Mouse (Mus musculus): Measurements from ENCODE around the gene Jmjd1c. TPM values are rescaled to one million over a fixed set of nuclear protein-coding genes. Genes with fewer than 3 reads are reported as not detected.

The Jmjd1c gene
- total RNA-seq, 2 experiments from 2014 or later, result 47.1 to 64.6 TPM

DNA sequence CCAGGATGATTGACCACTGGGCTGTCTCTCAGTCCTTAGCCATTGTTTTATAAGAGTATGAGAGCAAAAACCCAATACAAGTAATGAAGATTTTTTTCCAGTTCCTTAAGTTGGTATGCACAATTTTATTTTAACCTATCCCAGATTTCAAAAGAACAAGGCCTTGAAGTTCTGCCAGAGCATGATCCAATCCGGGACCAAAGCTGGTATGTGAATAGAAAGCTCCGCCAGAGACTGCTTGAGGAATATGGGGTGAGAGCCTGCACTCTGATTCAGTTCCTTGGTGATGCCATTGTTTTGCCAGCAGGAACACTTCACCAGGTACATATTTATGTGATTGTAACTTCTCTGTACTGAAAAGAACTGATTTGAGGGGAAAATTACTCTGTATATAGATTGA, 153.6 kb downstream of the Jmjd1c start:
- DNase-seq, result peak; percentile 45

DNA sequence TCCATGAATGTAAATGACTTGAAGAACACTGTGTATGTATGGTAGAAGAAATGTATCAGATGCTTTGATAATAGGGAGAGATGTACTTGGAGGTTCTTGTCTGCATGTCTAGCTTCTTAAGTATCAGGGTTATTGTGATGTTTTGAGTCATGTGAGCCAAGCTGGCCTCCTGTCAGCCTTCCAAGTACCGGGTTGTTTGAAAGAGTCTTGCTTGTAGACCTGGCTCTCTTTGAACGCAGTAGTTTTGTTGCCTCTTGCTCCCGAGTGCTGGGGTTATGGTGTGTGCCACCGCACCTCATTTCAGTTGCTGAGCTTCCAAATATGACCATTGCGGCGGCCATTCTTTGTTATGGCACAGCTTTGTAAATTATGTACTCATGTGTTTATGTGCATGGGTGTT, 154.9 kb downstream of the Jmjd1c start:
- DNase-seq, result no peak

GRCm38 (mm10) chr10:67252353-67252752, 156.4 kb downstream of the Jmjd1c start:
- peak; percentile 11 for DNase-seq

DNA sequence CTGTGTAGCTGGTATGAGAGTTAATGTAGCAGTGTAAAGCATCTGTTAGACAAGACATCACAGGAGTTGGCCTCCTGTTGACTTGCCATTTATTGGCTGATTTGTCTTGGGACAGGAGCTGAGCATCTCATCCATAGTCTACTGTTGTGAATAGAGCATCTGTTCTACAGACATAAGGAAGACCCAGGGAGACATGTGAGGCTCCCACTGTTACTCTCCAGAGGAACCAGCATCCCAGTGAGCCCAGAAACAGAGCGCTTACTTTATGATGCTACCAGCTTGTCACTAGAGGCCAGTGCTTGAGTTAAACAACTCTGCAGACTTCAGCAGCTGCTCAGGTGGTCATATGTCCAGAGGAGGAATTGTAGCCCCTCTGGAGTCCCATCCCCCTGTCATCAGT, 157.2 kb downstream of the Jmjd1c start:
- no peak for DNase-seq

DNA sequence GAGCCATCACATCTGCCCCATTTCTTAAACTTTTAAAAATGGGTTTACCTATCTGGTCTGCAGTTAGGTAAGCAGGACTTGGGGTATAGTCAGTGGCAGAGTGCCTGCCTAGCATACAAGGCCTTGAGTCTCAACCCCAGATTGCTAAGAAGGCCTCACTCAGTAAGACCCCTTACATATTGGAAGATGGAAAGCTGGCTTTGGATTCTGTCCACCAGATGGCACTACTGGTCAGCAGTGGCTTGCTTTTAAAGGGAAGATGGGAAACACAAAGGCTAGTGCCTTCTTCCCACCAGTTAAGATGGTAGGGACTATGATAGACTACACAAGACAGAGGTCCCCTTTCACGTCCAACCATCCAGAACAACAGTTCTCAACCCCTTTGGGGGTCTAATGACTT, 168.9 kb downstream of the Jmjd1c start:
- DNase-seq, result peak; percentile 71

- DNase-seq, result no peak
These were observed 180.0 kb downstream of the Jmjd1c start for GRCm38 (mm10) chr10:67275916-67276315.

GRCm38 (mm10) chr10:67281852-67282251, 185.9 kb downstream of the Jmjd1c start:
- no peak for DNase-seq

- DNase-seq, result no peak
These were observed 186.6 kb downstream of the Jmjd1c start for GRCm38 (mm10) chr10:67282531-67282930.

GRCm38 (mm10) chr10:67283516-67283915, 187.6 kb downstream of the Jmjd1c start:
- peak; percentile 30 for DNase-seq

DNA sequence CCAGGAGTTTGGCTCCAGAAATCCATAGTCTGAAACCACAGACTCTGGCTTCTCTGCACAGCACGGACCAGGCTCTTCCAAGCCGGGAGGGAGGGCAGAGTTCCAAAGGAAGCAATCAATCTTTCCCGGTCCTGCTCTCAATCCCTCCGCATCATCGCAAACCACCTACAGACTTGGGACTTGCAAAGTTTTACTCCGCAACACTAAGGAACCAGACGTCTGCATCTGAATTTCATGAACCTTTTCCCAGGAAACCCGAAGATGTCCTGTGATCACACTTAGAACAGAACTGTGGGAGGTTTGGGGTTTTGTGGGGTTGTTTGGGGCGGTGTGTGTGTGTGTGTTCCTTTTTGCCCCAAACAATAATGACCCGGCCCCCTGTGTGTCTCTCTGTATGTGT, 188.4 kb downstream of the Jmjd1c start:
- DNase-seq, result peak; percentile 76

GRCm38 (mm10) chr10:67284761-67285175, 188.8 kb downstream of the Jmjd1c start:
- DNase-seq, result peak; percentile 62

DNA sequence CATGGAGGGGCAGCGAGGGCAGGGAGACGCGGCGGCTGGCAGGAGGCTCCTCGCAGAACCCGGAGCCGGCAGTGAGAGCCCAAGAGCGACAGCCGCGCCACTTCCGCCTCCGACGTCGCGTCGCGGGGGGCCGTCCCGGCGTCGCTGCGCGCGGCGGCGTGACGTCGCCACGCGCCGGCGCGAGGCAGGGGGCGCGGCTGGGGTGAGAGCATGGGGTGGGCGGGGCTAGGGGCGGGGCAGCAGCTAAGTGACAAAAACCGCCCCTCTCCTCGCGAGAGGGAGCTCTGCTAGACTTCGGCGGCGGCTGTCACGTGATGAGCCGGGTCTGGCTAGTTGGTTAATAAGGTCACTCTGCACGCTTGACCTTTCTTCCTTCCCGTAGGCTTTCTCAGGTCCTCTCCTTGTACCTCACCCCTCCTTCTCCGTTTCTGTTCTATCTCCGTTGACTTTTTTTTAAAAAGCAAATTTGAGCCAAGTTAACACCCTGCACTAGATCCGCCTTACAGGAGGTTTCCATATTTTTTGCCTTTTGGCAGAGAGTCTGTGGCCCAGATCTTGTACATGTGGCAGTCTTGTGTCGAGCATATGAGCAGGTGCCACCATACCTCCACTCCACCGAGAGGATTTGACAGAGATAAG, 189.4 kb downstream of the Jmjd1c start, which contains the start of gene Nrbf2:
Gene Nrbf2, minus strand, starts transcription at position 130 of the 639 bp plus-strand sequence.
- DNase-seq, result peak; percentile 91

GRCm38 (mm10) chr10:67287877-67288276, 192.0 kb downstream of the Jmjd1c start:
- peak; percentile 83 for DNase-seq

DNA sequence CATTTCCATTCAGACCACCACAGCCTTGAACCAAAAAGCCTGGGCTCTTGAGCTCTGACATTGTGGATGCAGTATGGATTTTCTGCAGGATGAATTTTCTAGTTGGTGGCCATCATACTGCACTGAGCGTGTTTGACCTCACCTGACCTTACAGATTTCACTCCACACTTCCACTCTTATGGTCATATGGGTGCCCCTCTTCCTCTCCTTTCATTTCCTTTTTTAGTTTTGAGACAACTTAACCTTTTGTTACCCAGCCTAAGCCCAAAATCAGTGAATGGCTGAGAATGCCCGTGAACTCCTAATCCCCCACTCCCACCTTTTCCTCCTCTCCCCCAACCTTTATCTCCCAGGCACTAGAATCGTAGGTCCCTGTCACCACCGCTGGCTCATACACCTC, 194.7 kb downstream of the Jmjd1c start:
- DNase-seq, result no peak

- peak; percentile 64 for DNase-seq
These were observed 195.2 kb downstream of the Jmjd1c start for GRCm38 (mm10) chr10:67291087-67291486.

GRCm38 (mm10) chr10:67295331-67295730, 199.4 kb downstream of the Jmjd1c start:
- no peak for DNase-seq

DNA sequence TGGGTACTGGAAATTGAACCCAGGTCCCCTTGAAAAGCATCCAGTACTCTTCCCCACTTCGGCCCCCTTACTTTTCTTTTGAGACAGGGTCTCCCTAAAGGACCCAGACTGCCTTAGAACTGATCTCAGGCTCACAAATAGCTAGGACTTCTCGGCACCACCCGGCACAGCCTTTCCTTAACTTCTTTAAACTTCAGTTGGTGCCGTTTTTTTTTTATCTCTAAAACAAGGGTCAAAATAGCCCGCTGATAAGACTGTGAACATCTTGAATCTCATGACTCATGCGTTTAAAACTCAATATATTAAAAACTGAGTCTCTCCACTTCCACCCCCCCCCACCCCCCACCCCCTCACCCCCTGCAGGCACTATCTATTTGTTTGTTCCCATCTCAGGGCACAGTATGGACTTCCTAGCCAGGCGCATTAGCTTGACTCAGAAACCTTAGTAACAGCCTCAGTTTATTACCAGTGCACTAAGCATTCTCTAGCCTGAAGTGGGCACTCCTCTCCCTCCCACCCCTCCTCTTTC, 200.1 kb downstream of the Jmjd1c start:
- DNase-seq, result no peak

GRCm38 (mm10) chr10:67296482-67297152, 200.7 kb downstream of the Jmjd1c start:
- DNase-seq, result no peak

DNA sequence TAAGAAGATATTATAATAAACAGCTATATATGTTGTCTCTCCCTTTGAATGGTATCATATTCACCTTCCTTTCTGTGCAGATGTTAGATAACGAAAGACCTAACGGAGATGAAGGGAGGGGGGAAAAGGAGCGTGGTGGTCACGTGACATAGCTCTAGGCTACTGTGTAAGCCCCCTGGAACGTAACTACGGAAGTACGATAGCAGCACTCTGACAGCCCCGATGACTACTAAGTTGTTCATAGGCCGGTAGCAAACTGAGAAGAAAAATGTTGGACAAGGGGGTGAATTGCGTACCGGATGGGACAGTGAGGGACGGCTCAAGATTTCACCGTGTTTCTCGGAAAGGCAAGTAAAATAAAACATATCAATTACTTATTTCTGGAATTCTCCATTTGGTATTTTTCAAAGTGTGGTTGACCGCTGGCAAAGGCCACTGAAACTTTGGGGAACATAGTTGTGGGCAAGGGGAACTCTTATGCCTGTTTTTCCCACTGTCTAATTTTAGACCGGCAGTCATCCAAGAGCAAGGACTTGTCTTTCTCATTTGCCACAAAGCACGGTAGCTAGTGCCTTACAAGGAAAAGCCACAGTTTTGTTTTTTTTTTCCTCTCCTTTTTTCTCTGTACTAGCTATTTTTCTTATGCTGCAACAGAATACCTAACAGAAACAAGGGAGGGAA, 201.4 kb downstream of the Jmjd1c start:
- no peak for DNase-seq

DNA sequence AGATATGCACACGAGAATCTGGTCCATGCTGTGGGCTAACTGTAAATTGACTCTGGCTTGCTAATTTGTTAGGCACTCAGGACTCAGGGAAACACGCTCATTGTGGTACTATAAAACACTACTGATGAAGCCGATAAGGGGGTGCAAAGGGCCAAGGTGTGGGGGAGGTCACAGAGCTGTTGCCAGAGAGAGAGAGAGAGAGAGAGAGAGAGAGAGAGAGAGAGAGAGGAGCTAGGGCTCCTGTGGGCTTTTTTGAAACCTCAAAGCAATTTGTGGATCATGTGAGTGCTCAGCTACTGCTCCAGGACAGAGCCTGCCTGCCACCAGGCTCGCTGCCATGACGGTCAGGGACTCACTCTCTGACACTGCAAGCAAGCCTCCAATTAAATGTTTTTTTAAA, 202.9 kb downstream of the Jmjd1c start:
- peak; percentile 54 for DNase-seq

DNA sequence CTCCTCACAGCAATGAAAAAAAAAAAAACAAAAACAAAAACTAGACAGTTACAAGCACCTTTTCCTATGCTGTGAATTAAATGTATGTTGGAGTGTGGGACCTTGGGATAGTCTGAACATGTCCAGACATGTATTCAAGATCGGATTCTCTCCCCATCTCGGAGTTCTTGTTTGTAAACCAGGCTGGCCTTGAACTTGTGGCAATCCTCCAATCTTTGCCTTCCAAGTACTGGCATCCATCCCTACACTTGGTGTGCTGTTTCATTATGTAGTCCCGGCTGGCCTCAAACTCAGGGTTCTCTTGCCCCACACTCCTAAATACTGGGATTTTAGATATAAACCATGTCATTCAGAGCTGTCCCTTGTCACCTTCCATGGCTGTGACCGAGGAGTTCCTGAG, 203.4 kb downstream of the Jmjd1c start:
- peak; percentile 65 for DNase-seq

DNA sequence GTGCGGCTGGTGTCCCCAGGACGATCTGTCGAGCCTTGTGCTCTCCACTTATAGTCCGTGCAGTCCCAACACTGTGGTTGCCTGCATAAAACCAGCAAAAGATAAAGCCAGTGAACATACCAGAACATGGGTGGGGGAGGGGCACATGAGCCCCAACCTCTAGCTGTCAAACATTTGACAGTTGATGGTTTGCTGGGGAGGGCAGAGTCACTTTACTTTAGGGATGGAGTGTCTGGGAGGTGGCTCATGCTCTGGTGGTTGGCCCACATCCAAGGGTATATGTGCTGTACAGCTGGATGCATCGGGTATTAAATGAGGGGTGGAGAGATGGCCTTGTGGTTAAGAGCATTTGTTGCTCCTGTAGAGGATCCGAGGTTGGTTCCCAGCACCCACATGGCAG, 205.1 kb downstream of the Jmjd1c start:
- DNase-seq, result no peak

DNA sequence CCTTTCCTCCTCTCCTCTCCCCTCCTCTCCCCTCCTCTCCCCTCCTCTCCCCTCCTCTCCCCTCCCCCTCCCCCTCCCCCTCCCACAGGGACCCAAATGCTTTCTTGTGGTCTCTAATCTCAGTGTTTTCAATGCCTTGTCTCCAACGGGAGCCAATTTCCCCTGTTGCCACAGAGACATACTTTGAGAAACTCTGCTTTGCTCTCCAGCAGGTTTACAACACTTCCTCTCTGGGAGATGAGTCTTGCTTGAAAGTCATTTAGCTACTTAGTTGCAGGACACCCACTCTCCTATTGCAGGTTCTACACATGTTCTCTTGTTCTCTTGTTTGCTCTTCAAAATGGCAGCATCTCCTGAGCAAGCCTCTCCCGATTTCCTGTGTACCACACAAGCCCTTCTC, 206.4 kb downstream of the Jmjd1c start:
- no peak for DNase-seq

All from adrenal gland, postnatal 10 days (tissue).